Mouse (Mus musculus): Measurements from ENCODE around the gene Clip3. TPM values are rescaled to one million over a fixed set of nuclear protein-coding genes. Genes with fewer than 3 reads are reported as not detected.
A peak's percentile ranks its signal among the peaks of the same experiment; 100 is the strongest.

The Clip3 gene
- polyA plus RNA-seq, 1 experiment = 52.2 TPM

DNA sequence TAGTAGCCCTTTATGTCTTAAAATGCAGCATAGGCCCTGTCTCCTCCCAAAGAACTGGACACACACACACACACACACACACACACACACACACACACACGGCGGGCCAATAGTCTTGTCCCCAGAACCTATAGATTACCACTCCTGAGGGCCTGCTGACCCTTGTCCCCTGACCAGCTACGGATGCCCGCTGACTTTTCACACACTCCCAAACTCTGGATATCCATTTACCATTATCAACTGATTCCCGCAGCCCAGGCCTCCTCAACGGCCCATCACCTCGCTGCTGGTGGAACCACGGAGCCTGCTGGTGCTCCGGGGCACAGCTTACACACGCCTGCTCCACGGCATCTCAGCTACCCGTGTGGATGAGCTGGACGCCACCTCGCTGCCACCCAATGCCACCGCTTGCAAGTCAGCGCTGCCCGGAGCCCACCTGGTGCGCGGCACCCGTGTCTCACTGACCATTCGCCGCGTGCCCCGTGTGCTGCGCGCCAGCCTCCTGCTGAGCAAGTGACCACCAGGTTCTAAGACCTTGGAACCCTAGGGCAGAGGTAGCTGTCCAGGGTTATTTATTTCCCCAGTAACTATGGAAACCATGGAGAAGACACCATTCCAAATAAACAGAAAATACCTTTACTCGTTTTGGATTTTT lies 22.3 kb downstream of the Clip3 start:
- no peaks in the 10 kb centered on the region for H3K36me3 ChIP-seq (ENCODE audit: control insufficient read depth, insufficient read depth, low read length, poor library complexity, severe bottlenecking)
- peak overlapping the region; percentile 12; the same call in 1 of the 2 replicates for H3K4me3 ChIP-seq (ENCODE audit: low read depth, low read length)
- H3K9ac ChIP-seq (ENCODE audit: low read depth, poor library complexity, severe bottlenecking) = no peak overlapping the region
- no peaks in the 10 kb centered on the region for H3K27me3 ChIP-seq (ENCODE audit: control insufficient read depth, insufficient read depth, low read length, poor library complexity, severe bottlenecking)
- H3K4me1 ChIP-seq (ENCODE audit: control insufficient read depth, insufficient read depth, low read length) = peaks cover 2% of the 10 kb centered on the region
- no peaks in the 10 kb centered on the region for H3K9me3 ChIP-seq (replicated peaks; ENCODE audit: control insufficient read depth, insufficient read depth, low read length, poor library complexity, severe bottlenecking)
- H3K27ac ChIP-seq (ENCODE audit: insufficient read depth, low read length) = no peak overlapping the region
- no peak for TF ChIP-seq CTCF (IDR thresholded peaks at IDR 0.05; ENCODE audit: low read depth, low read length)
- no peak for TF ChIP-seq POLR2A (IDR thresholded peaks at IDR 0.05; ENCODE audit: insufficient read depth, low read length)
- no peak for TF ChIP-seq EP300 (IDR thresholded peaks at IDR 0.05; ENCODE audit: insufficient read depth, low read depth, low read length)

DNA sequence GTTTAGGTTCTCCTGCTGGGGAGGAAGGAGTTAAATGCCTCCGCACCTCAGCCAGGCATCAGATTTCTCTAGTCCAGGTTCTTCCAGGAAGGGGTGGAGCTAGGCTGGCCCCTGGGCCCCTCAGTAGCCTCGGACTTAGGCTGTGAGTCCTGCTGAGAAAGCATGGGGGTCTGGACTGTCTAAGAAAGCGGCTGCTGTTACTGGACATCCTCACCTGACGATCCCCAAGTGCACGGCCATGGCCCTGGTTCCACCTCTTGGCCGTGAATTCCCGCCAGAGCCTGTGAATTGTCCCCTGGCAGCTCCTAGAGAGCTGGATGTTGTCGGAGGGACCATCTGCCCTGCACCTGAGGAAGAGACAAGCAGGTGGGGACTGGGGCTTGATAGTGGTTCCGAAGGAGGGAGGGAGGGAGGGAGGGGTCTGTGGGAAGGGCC lies 23.2 kb downstream of the Clip3 start, which contains the start of gene Syne4:
TSS of gene Syne4 (plus strand) at position 87 of the 435 bp plus-strand sequence.
- TF ChIP-seq EP300 (IDR thresholded peaks at IDR 0.05; ENCODE audit: insufficient read depth, low read depth, low read length) (0 out of 2 replicates have a peak, but pooled peaks have one; percentile 41), CTCF (IDR thresholded peaks at IDR 0.05; ENCODE audit: low read depth, low read length) (no peak), POLR2A (IDR thresholded peaks at IDR 0.05; ENCODE audit: insufficient read depth, low read length) (peak; percentile 53)
- Histone ChIP-seq H3K9me3 (replicated peaks; ENCODE audit: control insufficient read depth, insufficient read depth, low read length, poor library complexity, severe bottlenecking) (no peaks in the 10 kb centered on the region), H3K36me3 (ENCODE audit: control insufficient read depth, insufficient read depth, low read length, poor library complexity, severe bottlenecking) (no peaks in the 10 kb centered on the region), H3K4me3 (ENCODE audit: low read depth, low read length) (peak within 1 kb of the TSS; percentile 81), H3K27ac (ENCODE audit: insufficient read depth, low read length) (no peak within 1 kb of the TSS), H3K27me3 (ENCODE audit: control insufficient read depth, insufficient read depth, low read length, poor library complexity, severe bottlenecking) (no peaks in the 10 kb centered on the region), H3K4me1 (ENCODE audit: control insufficient read depth, insufficient read depth, low read length) (peaks cover 2% of the 10 kb centered on the region), H3K9ac (ENCODE audit: low read depth, poor library complexity, severe bottlenecking) (peak within 1 kb of the TSS; percentile 69)

DNA sequence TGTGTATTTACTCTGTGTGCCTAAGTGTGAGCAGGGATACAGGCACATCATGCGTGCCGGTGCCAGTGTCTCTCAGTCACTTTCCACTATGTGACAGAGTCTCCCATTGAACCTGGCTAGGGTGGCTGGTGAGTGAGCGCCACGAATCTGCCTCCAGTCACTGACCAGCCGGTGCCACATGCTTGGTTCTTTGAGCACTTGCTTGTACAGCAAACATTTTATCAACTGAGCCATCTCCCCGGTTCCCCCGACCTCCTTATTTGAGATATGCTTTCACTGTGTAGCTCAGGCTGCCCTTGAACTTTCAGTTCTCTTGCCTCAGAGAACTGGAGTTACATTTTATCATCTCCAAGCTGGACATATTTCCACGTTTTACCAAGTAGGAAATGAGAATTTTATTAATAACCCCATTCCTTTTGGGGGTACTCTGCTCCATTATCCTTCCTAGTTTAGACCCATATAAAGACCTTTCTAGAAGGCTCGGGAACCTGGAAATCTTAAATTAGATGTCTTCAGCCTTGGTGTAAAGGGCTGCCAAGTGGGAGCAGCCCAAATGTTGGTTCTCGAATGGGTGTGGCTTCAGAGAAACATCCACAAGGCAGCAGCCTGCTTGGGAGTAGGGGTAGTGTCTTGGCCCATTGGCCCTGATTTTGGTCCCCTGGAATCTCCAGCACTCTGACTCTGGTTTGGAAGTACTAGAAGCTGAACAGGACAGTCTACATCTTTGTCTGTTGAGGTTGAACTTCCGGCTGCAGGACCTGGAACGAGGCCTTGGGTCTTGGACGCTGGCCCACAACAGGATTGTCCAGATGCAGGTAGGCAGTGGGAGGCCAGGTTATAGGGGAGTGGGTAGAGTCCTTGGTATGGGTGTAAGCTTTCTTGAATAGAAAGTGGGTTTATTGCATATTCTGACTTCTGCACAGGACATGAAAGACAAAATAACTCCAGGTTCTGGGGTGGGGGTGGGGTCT lies 24.3 kb downstream of the Clip3 start:
- no peak overlapping the region for H3K27ac ChIP-seq (ENCODE audit: insufficient read depth, low read length)
- H3K9me3 ChIP-seq (replicated peaks; ENCODE audit: control insufficient read depth, insufficient read depth, low read length, poor library complexity, severe bottlenecking) = no peaks in the 10 kb centered on the region
- H3K4me3 ChIP-seq (ENCODE audit: low read depth, low read length) = peak overlapping the region; percentile 81
- H3K27me3 ChIP-seq (ENCODE audit: control insufficient read depth, insufficient read depth, low read length, poor library complexity, severe bottlenecking) = no peaks in the 10 kb centered on the region
- H3K4me1 ChIP-seq (ENCODE audit: control insufficient read depth, insufficient read depth, low read length) = no peaks in the 10 kb centered on the region
- no peak for TF ChIP-seq POLR2A (IDR thresholded peaks at IDR 0.05; ENCODE audit: insufficient read depth, low read length)
- no peak for TF ChIP-seq EP300 (IDR thresholded peaks at IDR 0.05; ENCODE audit: insufficient read depth, low read depth, low read length)
- TF ChIP-seq CTCF (IDR thresholded peaks at IDR 0.05; ENCODE audit: low read depth, low read length) = no peak
- H3K9ac ChIP-seq (ENCODE audit: low read depth, poor library complexity, severe bottlenecking) = peak overlapping the region; percentile 69; the same call in 1 of the 2 replicates
- no peaks in the 10 kb centered on the region for H3K36me3 ChIP-seq (ENCODE audit: control insufficient read depth, insufficient read depth, low read length, poor library complexity, severe bottlenecking)

DNA sequence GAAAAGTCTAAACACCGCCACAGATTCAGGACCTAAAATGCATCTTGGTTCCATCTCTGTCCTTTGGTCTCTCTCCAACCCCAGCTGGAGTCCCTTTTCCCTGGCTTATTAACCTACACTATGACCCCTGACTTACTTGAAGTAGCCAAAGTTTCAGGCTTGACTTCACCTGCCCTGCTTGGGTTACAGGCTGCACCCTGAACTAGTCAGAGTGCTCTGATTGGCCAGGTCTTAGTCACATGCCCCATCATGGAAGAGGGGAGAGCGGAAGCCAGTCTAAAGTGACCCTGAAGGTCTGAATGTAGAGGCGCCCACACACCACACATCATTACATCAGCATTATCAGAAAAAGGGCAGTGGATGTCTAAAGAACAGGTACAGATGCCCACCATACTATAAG lies 26.6 kb downstream of the Clip3 start:
- no peak for TF ChIP-seq POLR2A (IDR thresholded peaks at IDR 0.05; ENCODE audit: insufficient read depth, low read length)
- no peak for TF ChIP-seq CTCF (IDR thresholded peaks at IDR 0.05; ENCODE audit: low read depth, low read length)
- no peak for TF ChIP-seq EP300 (IDR thresholded peaks at IDR 0.05; ENCODE audit: insufficient read depth, low read depth, low read length)

DNA sequence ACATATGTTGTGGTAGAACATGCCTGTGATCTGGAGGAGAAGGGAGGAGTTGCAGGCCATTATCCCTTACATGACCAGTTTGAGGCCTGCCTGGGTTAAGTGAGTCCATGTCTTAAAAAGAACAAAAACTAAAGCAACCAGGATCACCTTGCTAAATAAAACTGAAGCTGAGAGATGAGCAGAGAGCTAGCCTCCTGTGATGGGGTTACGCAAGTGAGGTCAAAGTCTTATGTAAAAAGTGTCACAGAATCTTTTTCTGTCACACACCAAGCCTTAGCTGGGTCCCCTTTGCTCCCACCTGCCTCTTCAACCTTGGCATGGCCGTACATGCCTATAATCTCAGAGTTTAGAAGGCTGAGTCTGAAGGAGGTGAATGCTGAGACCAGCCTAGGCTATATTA lies 29.4 kb downstream of the Clip3 start:
- Histone ChIP-seq H3K4me3 (ENCODE audit: low read depth, low read length) (no peak overlapping the region), H3K4me1 (ENCODE audit: control insufficient read depth, insufficient read depth, low read length) (no peaks in the 10 kb centered on the region), H3K36me3 (ENCODE audit: control insufficient read depth, insufficient read depth, low read length, poor library complexity, severe bottlenecking) (no peaks in the 10 kb centered on the region), H3K9ac (ENCODE audit: low read depth, poor library complexity, severe bottlenecking) (no peak overlapping the region), H3K27ac (ENCODE audit: insufficient read depth, low read length) (no peak overlapping the region), H3K27me3 (ENCODE audit: control insufficient read depth, insufficient read depth, low read length, poor library complexity, severe bottlenecking) (no peaks in the 10 kb centered on the region), H3K9me3 (replicated peaks; ENCODE audit: control insufficient read depth, insufficient read depth, low read length, poor library complexity, severe bottlenecking) (no peaks in the 10 kb centered on the region)
- TF ChIP-seq CTCF (IDR thresholded peaks at IDR 0.05; ENCODE audit: low read depth, low read length) = no peak
- TF ChIP-seq EP300 (IDR thresholded peaks at IDR 0.05; ENCODE audit: insufficient read depth, low read depth, low read length) = no peak
- no peak for TF ChIP-seq POLR2A (IDR thresholded peaks at IDR 0.05; ENCODE audit: insufficient read depth, low read length)

More for the DNA sequence above, 26.6 kb downstream of the Clip3 start:
- Histone ChIP-seq H3K4me3 (ENCODE audit: low read depth, low read length) (no peak overlapping the region), H3K36me3 (ENCODE audit: control insufficient read depth, insufficient read depth, low read length, poor library complexity, severe bottlenecking) (no peaks in the 10 kb centered on the region), H3K9ac (ENCODE audit: low read depth, poor library complexity, severe bottlenecking) (no peak overlapping the region), H3K9me3 (replicated peaks; ENCODE audit: control insufficient read depth, insufficient read depth, low read length, poor library complexity, severe bottlenecking) (no peaks in the 10 kb centered on the region), H3K27me3 (ENCODE audit: control insufficient read depth, insufficient read depth, low read length, poor library complexity, severe bottlenecking) (no peaks in the 10 kb centered on the region), H3K27ac (ENCODE audit: insufficient read depth, low read length) (no peak overlapping the region), H3K4me1 (ENCODE audit: control insufficient read depth, insufficient read depth, low read length) (no peaks in the 10 kb centered on the region)

Data from ES-Bruce4 (cell line).